Mouse (Mus musculus): ENCODE measurements around the gene Syt2.

DNA sequence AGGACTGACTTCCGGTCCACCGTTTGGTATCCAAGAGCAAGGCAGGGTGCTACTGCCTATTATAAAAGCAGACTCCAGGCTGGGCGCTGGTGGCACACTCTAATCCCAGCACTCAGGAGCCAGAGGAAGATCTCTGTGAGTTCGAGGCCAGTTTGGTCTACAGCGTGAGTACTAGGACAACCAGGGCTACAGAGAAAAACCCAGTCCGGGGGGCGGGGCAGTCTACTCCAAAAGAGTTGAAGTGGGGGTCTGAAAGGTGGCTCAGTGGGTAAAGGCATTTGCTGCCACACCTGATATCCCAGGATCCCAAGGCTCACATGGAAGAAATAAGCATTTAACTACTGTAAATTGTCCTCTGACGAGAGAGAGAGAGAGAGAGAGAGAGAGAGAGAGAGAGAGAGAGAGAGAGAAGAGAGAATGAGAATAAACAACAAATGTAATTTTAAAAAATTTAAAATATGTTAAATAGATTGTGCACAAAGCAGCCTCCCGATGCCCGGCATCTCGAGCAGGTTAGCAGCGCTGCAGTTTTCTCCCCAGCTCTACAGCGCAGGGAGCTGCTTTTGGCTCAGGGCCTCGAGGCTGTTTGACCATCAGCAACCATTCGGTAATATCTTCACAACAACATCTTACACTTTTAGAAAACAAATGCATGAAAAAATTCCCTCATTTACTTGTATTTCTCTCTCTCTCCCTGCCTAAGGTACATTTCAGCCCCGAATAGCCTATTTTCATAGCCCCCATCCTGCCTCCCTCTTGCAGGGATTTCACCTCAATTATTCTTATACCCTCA is 873 bp upstream of the Syt2 start:
- TF ChIP-seq CTCF (conservative IDR thresholded peaks at IDR 0.05; ENCODE audit: insufficient read depth, insufficient read length, low read depth, low read length) = no peak
- no peak for TF ChIP-seq POLR2A (IDR thresholded peaks at IDR 0.05; ENCODE audit: low read depth, low read length)

Measured in kidney, adult 2 months (tissue).